Mouse (Mus musculus) kidney, adult 18-20 months (tissue): ENCODE measurements around the gene Lypla2.
"Not testable (repeated sequence)": the region's sequence is repeated elsewhere in the genome, so short reads cannot be mapped to it uniquely, and the experiment has no call there.

Source experiments
- DNase-seq: peaks from one replicate; pipeline ENCODE4 v3.0.0; 2021

Lypla2 gene

DNA sequence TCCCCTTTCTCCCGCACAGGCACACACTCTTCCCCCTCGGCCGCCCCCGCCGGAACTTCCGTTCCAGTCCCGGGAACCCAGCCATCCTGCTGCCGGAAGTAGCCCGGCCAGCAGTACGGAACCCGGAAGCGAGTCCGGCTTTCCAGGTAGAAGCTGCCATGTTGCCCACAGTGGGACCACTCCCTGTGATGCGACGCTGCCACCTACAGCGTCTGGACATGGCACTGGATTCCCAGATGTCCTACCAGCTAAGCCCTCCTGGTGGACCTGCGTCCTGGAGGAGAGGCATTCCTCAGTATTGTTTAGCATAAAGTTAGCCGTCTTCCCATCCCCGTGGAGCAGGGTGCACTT is at the start of gene Lypla2:
Gene Lypla2, minus strand, starts transcription at position 71 of the 351 bp plus-strand sequence.
- peak; percentile 88 for DNase-seq

DNA sequence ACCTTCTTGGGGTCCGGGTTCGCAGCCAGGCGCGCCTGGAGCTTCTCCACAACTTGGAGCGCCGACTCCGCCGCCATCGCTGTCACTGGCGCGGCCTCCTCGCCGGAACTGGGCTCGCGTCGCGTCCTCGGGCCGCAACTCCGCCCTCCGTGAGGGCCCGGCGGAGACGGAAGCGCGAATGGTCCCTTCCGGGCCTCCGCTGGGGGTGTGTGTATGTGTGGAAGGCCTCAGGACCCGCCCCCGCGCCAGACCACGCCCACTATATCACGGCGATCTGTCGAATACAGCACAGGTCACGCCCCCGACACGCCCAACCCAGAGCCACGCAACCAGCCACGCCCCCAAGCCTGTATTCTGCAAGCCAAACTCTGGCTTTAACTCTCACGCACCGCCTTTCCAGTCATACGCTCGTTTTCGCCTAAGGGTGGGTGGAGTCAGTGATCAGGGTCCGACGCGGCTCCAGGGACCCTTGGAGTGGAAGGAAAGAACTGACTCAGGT is 49.2 kb upstream of the Lypla2 start, which contains the start of gene Eloa:
Gene Eloa, minus strand, starts transcription at position 215 of the 499 bp plus-strand sequence.
- peak; percentile 100 for DNase-seq

DNA sequence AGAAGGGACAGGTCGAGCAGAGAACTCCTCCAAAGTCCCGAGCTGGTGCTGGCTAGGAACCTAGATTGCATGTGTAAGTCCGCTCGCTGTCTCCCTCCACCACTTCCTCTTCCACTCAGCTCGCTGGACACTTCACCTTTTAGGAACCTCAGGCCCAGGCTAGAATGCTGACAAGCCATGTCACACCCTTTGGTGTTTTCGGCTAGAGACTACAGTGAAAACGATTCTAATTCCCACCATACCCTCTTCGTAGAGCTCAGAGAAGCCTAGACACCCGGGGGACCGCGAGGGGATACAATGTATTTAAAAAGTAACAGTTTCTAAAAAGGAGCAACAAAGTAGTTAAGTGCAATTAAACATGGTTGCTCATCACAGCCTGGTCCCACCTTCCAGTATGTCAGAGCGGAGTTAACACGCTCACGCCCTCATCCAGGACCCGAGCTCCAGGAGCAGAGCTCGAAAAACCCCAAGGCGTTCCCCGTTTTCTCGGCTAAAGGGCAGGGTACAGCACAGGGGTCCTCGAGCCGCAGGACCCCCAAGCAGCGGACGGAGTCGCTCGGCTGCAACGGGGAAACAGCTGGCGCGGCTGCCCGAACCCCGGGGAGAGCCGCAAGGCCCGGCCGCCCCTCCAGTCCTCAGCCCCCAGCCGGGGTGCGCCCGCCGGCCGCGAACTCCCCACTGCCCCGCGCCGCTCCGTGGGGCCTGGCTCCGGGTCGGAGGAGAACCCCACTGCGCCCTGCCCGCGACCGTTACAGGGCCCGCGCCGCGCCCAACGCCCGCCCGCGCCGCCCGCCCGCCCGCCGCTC is 48.5 kb upstream of the Lypla2 start:
- DNase-seq = peak; percentile 23

DNA sequence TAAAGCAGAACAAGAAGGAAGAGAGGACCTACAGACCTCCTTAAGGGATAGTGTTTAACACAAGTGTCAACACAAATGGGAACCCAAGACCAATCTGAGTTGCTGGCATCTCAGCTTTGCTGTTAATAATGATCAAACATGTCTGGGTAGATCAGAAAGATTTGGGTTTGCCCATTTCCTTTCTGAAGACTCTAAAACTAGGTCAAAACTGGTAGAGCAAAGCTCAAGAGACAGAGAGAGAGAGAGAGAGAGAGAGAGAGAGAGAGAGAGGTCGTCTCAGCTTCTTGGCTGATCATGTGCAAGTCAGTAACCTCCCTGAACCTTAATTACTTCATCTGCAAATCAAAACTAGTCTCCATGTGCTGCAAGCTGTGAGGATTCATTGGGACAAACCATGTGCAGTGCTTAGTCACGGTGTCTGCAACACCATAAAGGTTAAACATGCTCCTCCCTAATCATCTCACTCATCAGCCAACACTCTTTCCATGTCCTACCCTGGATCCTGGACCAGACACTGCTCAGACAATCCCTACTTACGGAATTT is 43.7 kb upstream of the Lypla2 start:
- DNase-seq = no peak

DNA sequence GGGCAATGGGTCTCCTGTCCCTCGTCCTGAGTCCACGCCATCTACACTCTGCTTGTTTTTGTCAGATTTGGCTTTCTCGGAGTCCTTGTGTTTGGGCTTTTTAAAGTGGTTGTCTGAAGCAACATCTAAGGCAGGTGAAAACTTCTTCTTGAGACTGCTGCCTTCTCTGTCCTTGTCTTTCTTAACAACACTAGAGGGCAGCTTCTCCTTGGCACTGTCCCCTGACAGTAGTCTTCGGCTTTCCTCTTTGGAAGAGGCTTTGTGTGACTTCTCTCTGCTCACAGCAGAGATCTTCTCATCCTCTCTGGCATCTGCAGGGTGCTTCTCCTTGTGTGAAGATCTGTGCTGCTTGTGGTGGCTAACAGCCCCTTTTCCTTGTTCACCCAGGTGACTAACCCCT is 38.2 kb upstream of the Lypla2 start:
- no peak for DNase-seq

DNA sequence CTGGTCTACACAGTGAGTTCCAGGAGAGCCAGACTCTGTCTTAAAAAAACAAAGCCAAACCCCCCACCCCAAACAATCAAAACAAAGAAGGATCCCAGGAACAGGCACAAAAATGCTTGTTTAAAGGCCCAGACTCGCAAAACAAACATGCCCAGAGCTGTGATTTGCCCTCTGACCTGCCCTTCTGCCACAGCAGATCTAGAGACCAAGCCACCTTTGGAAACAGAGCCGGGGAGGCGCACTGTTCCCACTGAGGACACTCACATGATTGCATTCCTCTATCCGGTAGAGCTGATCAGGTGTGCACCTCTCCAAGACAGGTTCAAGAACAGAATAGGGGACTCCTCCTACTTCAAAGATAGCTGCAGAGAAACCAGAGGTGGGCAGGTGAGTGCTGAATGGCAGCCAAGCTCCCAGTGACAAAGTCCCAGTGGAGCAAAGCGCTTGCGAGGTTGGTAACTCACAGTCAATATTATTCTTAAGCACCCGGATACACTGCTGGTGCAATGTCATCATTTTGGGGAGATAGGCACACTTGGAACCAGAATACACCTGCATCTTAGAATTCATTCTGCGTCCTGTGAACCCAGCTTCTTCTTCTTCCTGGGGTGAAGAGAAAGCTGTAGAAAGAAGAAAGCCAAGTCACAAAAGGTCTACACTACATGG is 36.5 kb upstream of the Lypla2 start:
- DNase-seq = no peak

DNA sequence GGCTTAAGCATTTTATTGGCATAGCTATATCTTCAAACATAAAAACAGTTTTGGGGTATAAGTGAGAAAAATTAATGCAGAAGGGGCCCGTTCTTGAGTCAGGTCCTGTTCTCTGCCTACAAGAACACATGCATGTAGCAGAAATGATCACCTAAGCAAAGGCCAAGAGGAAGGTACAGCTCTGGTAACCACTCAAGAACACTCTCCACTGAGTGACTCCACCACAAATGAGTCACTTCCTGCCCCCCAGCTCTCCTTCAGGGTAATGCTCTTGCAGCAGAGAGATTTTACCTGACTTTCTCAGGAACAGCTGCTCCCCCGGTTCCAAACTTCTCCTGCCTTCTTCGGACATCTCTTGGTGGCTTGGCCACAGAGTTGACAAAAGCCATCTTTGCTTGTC is 34.4 kb upstream of the Lypla2 start:
- no peak for DNase-seq

DNA sequence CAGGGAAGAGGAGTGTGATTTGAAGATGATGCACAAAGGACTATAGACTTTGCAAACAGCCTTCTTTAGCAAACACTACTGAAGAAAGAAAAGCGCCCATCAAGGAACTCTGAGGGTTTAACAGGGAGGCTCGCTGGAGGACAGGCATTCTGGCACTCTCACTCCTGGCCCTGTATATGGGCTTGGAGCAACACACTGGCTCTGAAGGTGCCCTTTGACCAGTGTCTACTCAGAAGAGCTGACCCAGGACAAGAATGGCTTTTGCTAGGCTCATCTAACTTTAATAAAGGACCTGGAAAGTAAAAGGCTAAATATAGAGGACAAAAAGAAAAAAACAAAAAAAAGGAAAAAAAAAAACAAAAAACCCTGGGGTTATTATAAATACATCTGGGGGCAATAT is 32.5 kb upstream of the Lypla2 start:
- DNase-seq = no peak

DNA sequence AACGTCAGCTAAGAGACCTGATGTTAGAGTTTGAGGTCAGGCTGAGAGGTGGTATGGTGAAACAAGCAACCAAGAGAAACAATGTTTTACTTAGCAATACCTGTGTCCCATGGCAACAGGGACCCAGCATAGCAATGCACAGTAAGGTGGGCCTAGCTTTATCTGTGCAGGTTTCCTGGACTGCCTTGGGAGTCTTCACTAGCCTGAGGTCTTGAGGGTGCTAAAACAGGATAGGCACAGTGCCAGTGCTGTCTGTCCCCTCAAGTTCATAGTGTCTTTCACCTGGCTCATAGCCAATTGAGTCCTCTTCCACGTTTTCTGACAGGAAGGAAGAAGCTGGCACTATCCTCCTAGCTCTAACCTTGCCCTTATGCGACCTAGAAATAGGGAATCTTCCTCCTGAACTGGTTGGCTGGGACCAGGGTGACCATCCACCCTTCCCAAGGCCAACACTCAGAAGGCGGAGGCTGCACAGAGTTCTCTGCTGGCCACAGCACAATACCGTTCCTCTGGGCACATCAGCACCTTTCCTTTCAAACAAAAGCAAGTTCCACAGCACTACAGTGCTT is 31.8 kb upstream of the Lypla2 start:
- no peak for DNase-seq

DNA sequence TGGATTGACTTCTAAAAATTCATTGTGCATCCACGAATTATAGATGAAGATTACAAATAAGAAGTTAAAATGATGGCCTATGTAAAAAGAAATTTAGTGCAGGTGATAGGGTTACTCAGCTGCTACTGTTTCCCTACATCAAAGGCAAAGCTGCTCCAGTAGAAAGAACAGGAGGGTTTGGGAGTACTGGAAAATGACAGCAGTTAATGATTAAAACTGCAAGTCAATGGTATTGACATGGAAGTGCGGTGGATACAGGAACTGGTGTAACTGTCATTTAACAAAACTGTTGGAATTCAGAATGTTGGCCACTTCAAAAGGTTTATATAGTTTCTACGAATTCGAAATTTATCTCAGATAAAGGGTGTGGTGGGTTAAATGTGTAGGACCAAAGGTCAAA is 22.7 kb upstream of the Lypla2 start:
- DNase-seq = no peak

DNA sequence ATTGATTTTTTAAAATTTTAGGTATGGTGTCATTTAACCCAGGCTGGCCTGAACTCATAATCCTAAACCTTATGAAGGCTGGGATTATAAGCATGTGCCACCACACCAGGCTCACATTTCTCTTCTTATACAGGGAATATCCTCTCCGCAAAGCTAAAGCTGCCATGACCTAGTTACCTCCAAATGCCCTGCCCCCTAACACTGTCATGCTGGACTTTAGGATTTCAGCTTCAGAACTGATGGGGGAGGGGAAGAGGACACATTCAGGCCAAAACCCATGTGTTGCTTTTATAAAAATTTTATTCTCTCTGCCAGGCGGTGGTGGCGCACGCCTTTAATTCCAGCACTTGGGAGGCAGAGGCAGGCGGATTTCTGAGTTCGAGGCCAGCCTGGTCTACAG is 21.5 kb upstream of the Lypla2 start:
- no peak for DNase-seq

DNA sequence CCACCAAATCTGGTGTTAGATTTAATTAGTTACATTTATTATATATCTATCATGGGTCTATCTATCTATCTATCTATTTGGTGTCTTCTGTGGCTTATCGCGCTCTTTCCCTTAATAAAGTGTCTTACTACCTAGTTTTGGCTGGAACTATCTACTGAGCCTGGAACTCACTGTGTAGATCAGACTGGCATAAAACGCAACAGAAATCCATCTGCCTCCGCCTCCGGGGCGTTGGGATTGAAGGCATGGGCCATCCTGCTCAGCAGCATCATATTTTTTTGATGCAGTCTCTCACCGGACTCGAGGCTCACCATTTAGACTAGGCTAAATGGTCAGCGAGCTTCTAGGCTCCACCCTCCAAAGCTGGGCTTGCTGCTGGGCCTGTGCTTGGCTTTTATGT is 15.3 kb upstream of the Lypla2 start:
- no peak for DNase-seq

DNA sequence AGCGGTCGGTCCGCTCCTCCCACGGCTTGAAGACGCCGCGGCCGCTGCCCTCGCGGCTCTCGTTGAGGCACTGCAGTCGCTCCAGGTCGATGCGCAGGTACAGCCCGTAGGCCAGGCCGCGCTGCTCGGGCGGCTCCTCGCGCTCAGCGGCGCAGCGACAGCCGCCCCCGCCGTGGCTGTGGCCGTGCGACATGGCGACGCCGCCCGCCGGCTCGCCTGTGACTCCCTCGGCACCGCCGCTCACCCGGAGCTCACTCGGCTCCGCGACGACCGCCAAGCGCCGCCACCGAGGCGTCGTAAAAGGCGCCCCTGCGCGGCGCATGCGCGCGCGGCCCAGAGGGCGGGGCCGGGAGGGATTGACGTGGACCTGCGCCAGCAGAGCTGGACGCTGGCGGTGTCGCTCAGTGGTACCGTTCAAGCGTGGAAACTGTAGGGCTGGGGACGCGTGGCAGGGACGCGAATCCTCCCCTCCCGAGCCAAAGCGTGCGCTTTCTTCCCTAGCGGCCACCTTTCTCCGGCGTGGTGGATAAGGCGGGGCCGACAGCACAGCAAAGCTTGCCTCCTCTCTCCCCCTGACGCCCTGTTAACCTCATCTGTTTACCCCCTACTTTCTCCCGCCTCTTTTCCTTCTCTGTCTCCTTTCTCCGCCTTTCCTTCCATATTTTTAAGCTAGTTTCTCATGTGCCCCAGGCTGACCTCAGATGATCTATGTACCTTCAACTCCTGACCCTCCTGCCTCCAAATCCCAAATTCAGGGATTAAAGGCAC is 14.7 kb upstream of the Lypla2 start, which contains the start of gene Pithd1:
Gene Pithd1, minus strand, starts transcription at position 322 of the 768 bp plus-strand sequence.
- peak; percentile 95 for DNase-seq

DNA sequence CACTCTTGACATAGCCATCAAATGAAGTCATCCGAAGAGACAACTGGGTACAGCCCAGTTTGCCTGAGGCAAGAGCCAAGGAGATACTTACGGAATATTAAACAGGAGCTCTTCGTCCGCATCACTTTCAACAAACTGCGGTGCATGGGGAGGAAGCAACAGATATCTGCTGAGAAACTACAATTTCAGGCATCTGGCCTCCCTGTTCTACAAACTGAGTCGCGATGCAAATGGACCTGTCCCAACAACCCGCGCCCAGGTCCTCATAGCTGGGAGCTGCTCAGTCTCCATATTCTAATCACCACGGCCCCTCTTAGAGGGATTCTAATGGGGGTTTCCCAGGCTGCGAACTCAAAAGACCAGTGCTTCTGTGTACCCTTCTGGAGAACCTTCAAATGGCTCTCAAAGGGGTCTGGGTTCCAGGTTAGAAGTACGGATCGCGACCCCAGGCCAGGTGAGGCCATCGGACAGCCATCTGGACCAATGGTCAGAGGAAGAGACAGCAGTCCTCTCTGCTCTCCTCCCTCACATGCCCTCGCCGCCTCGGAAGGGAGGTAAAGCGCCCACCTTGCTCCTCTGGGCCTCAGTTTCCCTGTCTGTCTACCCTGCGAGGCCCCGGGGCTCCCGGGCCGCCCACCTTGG is 14.0 kb upstream of the Lypla2 start:
- no peak for DNase-seq

DNA sequence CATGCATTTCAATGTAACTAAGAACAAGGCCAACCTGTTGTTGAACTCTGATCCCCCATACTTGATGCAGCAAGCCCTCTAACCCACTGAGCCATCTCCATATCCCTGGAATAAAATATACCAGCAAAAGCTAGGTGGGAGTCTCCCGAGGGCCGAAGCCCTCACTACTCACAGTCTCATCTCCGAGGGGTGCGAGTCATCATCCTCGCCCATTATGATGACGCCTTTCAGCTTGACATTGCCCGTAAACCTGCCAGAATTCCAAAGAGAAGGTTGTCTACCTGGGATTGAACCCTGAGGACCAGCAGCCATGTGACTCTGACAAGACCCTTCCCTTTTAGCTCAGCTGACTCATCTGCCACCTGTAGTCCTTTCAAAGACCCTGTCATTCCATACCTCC is 13.3 kb upstream of the Lypla2 start:
- DNase-seq = no peak

DNA sequence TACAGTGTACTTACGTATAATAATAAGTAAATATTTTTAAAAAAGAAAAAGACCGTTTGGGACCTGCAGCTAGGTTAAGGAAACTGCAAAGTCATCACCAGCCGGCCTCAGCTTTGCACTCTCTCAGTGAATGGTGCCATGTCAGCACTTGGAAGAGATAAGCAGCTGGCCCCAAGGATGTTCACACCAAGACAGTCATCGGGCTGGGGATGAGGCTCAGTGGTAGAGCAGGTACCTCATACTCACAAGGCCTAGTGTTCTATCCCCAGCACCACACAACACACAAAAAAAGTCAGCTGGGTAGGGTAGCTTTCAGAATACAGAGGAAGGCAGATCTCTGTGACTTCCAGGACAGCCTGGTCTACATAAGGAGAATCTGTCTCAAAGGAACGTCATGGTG is 12.8 kb upstream of the Lypla2 start:
- DNase-seq = no peak

DNA sequence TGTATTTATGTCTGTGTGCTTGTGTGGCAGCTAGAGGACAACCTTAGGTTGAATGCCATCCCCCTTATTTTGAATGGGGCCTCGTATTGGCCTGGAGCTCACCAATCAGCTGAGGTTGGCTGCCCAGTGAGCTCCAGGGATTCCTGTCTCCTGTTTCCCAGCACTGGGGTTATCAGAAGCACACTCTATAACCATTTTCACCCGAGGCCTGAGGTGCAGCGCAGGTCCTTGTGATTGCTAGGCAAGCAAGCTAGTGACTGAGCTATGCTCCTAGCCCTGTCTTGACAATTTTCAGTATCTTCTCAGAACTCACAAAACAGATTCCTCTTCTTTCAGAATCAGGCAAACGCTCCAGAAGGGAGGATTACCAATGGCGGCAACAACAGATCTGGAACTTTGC is 12.1 kb upstream of the Lypla2 start:
- no peak for DNase-seq

DNA sequence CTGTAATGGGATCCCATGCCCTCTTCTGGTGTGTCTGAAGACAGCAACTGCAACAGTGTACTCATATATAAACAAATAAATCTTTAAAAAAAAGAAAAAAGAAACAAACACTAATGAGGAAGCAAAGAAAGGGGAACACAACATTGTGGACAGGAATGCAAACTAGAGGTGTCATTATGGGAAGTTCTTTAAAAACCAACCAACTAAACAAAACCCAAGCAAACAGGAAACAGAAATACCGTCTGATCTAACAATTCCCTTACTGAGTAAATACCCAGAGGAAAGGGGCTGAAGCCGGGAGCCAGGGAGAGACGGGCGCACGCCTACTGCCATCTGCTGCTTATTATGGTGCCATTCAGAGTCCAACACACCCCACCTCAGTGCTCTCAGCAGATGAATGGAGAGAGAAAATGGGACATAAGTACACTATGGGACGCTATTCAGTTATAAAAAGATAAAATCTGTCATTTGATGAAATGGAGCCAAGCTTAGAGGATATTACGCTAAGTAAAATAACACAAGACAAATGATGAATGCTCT is 9.2 kb upstream of the Lypla2 start:
- DNase-seq = no peak

DNA sequence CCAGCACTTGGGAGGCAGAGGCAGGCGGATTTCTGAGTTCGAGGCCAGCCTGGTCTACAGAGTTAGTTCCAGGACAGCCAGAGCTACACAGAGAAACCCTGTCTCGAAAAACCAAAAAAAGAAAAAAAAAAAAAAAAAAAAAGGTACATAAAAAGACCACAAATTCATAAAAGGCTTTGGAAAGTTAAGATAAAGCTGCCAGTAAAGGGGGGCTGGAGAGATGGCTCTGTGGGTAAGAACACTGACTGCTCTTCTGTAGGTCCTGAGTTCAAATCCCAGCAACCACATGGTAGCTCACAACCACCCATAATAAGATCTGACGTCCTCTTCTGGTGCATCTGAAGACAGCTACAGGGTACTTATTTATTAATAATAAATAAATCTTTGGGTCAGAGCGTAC is 7.8 kb upstream of the Lypla2 start:
- DNase-seq = not testable (repeated sequence)

DNA sequence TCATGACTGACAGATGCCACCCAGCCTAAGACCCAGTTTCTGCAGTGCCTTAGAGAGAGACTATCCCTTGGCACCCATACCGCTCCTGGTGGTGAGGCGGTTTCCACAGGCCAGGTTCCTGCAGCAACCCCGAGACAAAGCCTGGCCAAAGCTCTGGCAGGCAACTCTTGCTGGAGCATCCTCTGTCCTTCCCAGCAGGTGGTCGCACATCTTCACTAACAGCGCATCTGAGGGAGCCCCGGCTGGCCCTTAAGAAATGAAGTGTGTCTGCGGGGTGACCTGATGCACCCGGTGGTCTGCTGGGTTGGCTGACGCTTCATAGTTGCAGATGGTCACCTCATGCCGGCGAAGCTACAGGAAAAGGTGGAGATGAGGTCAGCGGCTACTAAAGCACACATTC is 3.7 kb upstream of the Lypla2 start:
- no peak for DNase-seq

DNA sequence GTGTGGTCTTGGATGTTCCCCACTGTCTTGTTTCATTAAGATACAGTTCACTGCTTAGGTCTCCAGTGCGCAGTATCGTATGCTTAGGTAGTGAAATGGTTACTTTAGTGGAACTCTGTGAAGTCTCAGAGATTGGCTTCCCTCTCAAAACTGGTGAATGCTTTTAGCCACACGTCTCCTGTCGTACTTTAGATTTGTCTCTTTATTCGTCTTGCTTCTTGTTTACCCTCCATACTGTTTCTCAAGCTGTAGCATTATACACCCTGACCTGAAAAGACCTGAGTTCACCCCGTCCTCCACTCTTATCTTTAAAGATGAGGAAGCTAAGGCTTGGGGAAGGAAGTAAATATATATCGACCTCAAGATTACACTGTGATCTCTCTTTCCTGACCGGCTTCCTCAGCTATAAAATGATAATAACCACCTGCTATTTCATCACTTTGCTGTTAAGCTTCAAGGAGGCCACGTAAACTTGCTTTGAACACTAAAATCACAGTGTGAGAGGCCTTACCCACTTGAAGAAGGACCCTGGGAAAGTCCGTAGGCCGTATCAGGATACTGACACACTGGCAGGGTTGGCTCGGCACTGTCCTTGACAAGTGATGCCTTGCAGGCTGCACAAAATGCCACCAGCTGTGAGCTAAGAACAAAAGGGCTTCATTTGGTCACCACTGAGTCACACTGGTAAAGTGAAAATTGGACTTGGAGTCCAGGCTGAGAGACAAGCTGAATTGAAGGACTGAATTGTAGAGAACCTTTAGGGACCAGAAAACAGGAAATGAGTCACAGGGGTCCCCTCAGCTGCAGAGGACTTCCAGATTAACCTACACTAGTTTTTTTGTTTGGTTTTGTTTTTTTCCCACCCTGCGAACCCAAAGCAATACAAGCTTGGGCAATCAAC is 735 bp upstream of the Lypla2 start:
- DNase-seq = no peak
